Mouse (Mus musculus) heart, adult 2 months (tissue): Measurements from ENCODE around the gene Gm42906. TPM values are rescaled to one million over a fixed set of nuclear protein-coding genes. Genes with fewer than 3 reads are reported as not detected.

Experiments
- DNase-seq, 2 experiments: peaks; one replicate each; pipeline ENCODE4 v3.0.0; 2021
- H3K27ac ChIP-seq: fragments of 200-600 bp; 2 replicates; pipeline ENCODE4 v1.8.1; 2022
- H3K27me3 ChIP-seq: fragments of 200-500 bp; 2 replicates; pipeline ENCODE4 v1.6.1; 2012; ENCODE audit warnings: mild to moderate bottlenecking, low read length, inconsistent platforms, mixed read lengths; ENCODE audit not compliant: control insufficient read depth, insufficient read depth
- H3K36me3 ChIP-seq: fragments of 200-500 bp; 2 replicates; pipeline ENCODE4 v1.6.1; 2012; ENCODE audit warnings: low read length, inconsistent platforms; ENCODE audit not compliant: control insufficient read depth, insufficient read depth
- H3K4me1 ChIP-seq: fragments of 200-500 bp; 2 replicates; pipeline ENCODE4 v1.6.1; 2011; ENCODE audit warnings: low read length; ENCODE audit not compliant: control insufficient read depth, insufficient read depth
- H3K4me3 ChIP-seq: fragments of 200-600 bp; 2 replicates; pipeline ENCODE4 v1.8.1; 2022
- H3K79me2 ChIP-seq: fragments of 200-500 bp; replicated peaks from 2 replicates; pipeline ENCODE4 v1.6.1; 2012; ENCODE audit warnings: mild to moderate bottlenecking, inconsistent platforms, low read length, moderate library complexity, mixed read lengths; ENCODE audit not compliant: control insufficient read depth, insufficient read depth
- H3K9ac ChIP-seq: fragments of 200-500 bp; 2 replicates; pipeline ENCODE4 v1.6.1; 2012; ENCODE audit warnings: low read depth, mild to moderate bottlenecking, control low read depth, inconsistent platforms, low read length, mixed read lengths
- CTCF ChIP-seq: fragments of 200-600 bp; IDR thresholded peaks from 2 replicates; pipeline ENCODE4 v1.8.1; 2022; ENCODE audit warnings: antibody characterized with exemption, mild to moderate bottlenecking, moderate library complexity
- EP300 ChIP-seq: fragments of 200-500 bp; IDR thresholded peaks from 2 replicates; pipeline ENCODE4 v1.6.1; 2011; ENCODE audit warnings: low read depth, low read length, control low read depth; ENCODE audit not compliant: insufficient read depth
- POLR2A ChIP-seq: fragments of 200-500 bp; IDR thresholded peaks from 2 replicates; pipeline ENCODE4 v1.6.1; 2011; ENCODE audit warnings: mild to moderate bottlenecking, low read depth, low read length, control low read depth; ENCODE audit not compliant: insufficient read depth
- WGBS: fragments of 180-500 bp; shearing (Covaris S2); methylation state at CpG from one replicate; pipeline ENCODE4 v1.1.7; 2018; 5-methylcytosine and 5-hydroxymethylcytosine counted together
- intact Hi-C: fragments of 180-260 bp; cut with DNase I; formaldehyde crosslinking; loops from one replicate; pipeline ENCODE4 v1.15.1; 2025
- polyA plus RNA-seq: library from polyadenylated mRNA; depleted of rRNA; stranded (reverse); fragments of >200 nt; gene quantifications from 2 replicates; pipeline ENCODE4 v1.2.3, GENCODE M21; 2012
- total RNA-seq, 2 experiments: library from RNA; stranded (reverse); gene quantifications; 2 replicates each; pipeline ENCODE4 v1.2.3; 2021

The Gm42906 gene
- total and polyA plus RNA-seq, 3 experiments: 2.9 TPM; not detected in 2

DNA sequence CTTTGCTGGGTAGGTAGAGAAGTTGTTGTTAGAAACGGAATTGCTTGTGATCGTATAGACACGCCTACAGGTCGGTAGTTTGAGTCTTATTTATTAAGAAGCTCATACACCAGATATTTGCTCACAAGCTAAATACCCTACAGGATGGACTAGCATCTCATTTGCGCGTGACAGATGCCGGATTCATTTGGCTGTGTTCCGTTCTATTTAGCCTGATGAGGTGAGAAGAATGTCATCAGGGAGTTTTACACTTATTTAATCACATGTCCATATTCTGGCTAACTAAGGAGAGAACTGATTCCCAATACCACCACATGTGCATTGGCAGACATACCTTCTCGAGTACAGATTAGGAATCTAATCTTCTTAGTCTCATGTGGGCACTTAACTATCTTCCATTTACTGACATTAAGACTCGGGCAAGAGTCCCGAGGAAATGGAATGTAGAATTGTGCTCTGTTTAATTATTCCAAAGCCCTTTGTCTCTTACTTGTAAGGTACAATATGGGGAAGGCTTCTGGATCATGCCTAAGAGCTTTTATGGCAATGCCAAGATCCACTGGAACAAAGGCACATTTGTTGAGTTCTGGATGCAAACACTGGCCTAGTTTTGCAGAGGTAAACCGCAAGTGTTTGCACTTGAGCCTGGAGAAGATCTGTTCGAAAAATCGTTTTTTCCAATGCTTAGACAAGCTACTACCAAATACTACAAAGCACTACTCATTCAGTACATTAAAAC is 160.9 kb downstream of the Gm42906 start:
- intact Hi-C loops: no loop called here
- no peaks in the 10 kb centered on the region for H3K27me3 ChIP-seq
- no peak for DNase-seq
- no peak overlapping the region for H3K9ac ChIP-seq
- H3K4me1 ChIP-seq: peaks cover 6% of the 10 kb centered on the region
- no peaks in the 10 kb centered on the region for H3K79me2 ChIP-seq
- no peak overlapping the region for H3K27ac ChIP-seq
- H3K4me3 ChIP-seq: no peak overlapping the region
- WGBS: 85% methylated on average over 14 of the region's 14 CpGs
- H3K36me3 ChIP-seq: no peaks in the 10 kb centered on the region; the same call in none of the 2 replicates
- TF ChIP-seq CTCF: no peak
- TF ChIP-seq EP300: no peak
- TF ChIP-seq POLR2A: no peak

DNA sequence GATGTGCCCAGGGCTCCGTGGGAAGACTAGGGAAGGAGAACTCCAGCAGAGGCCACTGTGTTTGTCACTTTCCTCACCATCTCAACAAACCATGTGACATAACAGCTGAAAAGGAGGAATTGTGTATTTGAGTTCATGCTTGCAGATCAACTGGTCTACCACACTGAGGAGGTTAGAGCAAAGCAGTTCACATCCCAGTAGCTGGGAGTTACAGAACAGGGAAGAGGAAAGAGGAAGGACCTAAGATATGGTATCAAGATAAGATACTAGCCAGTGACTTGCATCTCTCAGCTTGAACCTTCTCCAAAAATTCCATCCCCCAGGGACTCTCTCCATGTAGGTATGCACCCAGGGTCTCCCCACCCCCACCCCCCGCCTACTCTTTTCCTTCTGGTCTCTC is 166.4 kb downstream of the Gm42906 start:
- WGBS: 88% methylated on average over 2 of the region's 2 CpGs
- Histone ChIP-seq H3K4me3 (no peak overlapping the region), H3K9ac (no peak overlapping the region), H3K36me3 (no peaks in the 10 kb centered on the region), H3K27me3 (no peaks in the 10 kb centered on the region), H3K27ac (no peak overlapping the region), H3K4me1 (peaks cover 3% of the 10 kb centered on the region), H3K79me2 (no peaks in the 10 kb centered on the region)
- DNase-seq: no peak
- intact Hi-C loops: no loop called here
- TF ChIP-seq CTCF: no peak
- no peak for TF ChIP-seq EP300
- no peak for TF ChIP-seq POLR2A

DNA sequence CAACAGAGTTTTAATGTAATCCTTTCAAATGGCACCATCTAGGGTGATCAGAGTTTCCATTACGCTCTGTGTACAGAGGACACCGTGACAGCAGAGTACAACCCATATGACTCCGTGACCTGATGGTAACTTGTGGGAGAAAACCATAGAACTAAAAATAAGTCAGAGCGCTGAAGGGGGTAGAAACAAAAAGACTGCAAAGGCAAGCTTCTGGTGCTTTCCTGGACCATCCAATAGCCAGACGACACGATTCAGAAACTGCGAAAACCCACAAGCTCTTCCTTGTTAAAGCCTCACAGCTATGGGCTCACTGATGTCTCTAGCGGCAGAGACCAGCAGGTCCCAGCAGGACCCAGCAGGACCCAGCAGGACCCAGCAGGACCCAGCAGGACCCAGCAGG is 175.8 kb downstream of the Gm42906 start:
- H3K9ac ChIP-seq: no peak overlapping the region
- H3K4me1 ChIP-seq: peaks cover 3% of the 10 kb centered on the region
- no peak overlapping the region for H3K4me3 ChIP-seq
- no peaks in the 10 kb centered on the region for H3K36me3 ChIP-seq
- DNase-seq: no peak
- no peak overlapping the region for H3K27ac ChIP-seq
- TF ChIP-seq EP300 (no peak), CTCF (peak; percentile 41)
- H3K27me3 ChIP-seq: no peaks in the 10 kb centered on the region
- 58% methylated on average over 8 of the region's 8 CpGs for WGBS
- no peaks in the 10 kb centered on the region for H3K79me2 ChIP-seq
- intact Hi-C loops: no loop called here

DNA sequence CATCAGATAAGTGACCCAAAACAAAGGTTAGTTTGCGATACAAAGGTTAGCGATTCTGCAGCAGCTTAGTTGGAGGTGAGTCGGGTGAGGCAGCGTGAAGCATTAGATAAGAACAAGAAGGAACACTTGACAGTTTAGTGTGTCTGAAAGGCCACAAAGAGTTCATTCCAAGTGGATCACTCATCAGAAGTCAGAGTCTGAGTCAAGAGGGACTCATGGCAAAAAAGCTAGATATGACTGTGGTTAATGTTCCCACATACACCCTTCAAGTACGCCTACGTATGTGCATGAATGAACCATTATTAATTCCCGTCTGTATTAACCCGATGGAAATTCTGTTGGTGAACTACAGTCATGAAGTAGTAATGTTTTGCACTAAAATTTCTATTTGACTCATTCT is 176.3 kb downstream of the Gm42906 start:
- 79% methylated on average over 8 of the region's 8 CpGs for WGBS
- no peak overlapping the region for H3K27ac ChIP-seq
- no peak for DNase-seq
- H3K4me3 ChIP-seq: no peak overlapping the region
- no peaks in the 10 kb centered on the region for H3K79me2 ChIP-seq
- H3K4me1 ChIP-seq: peaks cover 5% of the 10 kb centered on the region
- intact Hi-C loops: no loop called here
- H3K9ac ChIP-seq: no peak overlapping the region
- no peaks in the 10 kb centered on the region for H3K36me3 ChIP-seq
- H3K27me3 ChIP-seq: no peaks in the 10 kb centered on the region
- no peak for TF ChIP-seq CTCF
- TF ChIP-seq EP300: no peak
- no peak for TF ChIP-seq POLR2A

DNA sequence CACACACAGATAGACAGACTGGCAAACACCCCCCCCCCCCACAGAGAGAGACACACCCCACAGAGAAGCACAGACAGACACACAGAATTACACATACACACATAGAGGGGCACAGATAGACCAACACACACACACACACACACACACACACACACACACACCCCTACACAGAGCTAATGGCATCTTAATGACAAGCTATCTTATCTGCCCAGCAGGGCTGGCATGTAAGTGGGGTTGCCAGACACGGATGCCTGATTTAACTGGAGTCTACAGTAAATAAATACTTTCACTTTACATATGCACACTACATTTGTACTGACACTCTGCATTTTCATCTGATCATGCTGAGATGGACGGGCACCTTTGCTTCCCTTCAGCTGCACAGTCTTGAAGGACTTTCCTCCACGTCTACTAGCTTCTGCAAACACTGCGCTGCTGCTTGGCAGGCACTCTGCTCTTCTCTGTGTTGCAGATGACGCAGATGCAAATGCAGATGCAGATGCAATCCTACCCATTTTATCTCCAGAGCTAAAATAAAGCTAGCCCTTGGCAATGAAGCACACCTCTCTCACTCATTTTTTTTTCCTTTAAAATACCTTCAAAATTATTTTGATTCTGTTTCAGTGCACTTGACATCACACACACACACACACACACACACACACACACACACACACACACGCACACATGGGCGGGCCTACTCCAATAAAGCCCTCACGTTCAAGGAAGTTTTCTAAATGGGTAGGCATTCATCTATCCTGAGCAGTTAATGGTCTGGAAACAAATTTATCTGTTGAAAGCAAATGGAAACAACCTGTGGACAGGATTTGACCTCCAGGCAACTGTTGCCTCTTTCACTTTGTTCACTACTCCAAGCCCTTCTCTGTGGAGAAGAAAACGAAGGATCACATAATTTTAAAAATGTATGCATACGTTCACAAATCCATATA is 179.0 kb downstream of the Gm42906 start:
- no peak overlapping the region for H3K9ac ChIP-seq
- TF ChIP-seq EP300 (no peak), POLR2A (no peak), CTCF (no peak)

DNA sequence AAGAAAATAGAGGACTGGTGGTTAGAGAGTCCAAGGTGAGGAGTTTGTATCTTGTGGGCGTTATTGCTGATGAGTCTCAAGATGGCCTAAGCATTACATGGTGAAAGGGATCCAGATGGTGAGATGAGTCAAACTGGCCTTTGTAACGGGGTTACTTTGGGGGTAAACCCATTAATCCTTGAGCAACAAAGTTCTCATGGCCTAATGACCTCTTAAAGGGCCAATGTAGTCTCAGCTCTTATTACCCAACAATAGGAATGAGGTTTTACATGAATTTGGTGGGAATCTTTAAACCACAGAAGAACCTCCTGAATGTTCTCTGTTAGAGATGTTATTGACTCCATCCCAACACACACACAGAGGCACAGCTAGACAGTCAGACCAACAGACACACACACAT is 179.9 kb downstream of the Gm42906 start:
- no peaks in the 10 kb centered on the region for H3K79me2 ChIP-seq
- WGBS: 85% methylated on average over 2 of the region's 2 CpGs
- TF ChIP-seq EP300 (no peak), CTCF (no peak), POLR2A (no peak)
- intact Hi-C loops: no loop called here
- H3K36me3 ChIP-seq: no peaks in the 10 kb centered on the region
- no peak overlapping the region for H3K27ac ChIP-seq
- peaks cover 5% of the 10 kb centered on the region for H3K4me1 ChIP-seq
- H3K27me3 ChIP-seq: no peaks in the 10 kb centered on the region
- no peak overlapping the region for H3K4me3 ChIP-seq
- no peak for DNase-seq
- H3K9ac ChIP-seq: no peak overlapping the region

More for the DNA sequence above, 179.0 kb downstream of the Gm42906 start:
- intact Hi-C loops: no loop called here
- no peaks in the 10 kb centered on the region for H3K79me2 ChIP-seq
- peaks cover 5% of the 10 kb centered on the region for H3K4me1 ChIP-seq
- no peak overlapping the region for H3K4me3 ChIP-seq
- WGBS: 75% methylated on average over 10 of the region's 10 CpGs
- DNase-seq: no peak
- H3K36me3 ChIP-seq: no peaks in the 10 kb centered on the region
- H3K27ac ChIP-seq: no peak overlapping the region
- H3K27me3 ChIP-seq: no peaks in the 10 kb centered on the region
